Mouse (Mus musculus): ENCODE measurements around the gene Fam129a. TPM values are rescaled to one million over a fixed set of nuclear protein-coding genes. Genes with fewer than 3 reads are reported as not detected.

The Fam129a gene
- total RNA-seq, 1 experiment: 7.5 TPM

DNA sequence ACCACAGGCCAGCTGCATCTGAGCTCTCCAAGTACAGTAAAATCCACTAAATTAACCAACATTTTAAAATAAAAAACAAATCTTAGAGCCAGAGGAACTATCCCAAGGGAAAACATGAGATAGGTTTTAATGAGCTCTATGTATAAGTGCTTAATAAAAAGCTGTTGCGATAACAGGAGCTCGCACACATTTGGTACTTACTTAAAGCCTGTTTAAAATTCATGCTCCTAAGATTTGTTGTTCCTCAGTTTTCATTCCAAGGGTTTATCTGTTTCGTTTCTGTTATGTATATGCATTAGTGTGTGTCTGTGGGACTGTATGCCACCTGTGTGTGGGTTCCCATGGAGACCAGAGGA, 135.4 kb downstream of the Fam129a start:
- no peaks in the 10 kb centered on the region for H3K9me3 ChIP-seq (ENCODE audit: control insufficient read depth, insufficient read depth, low read depth, low read length)
- no peaks in the 10 kb centered on the region for H3K36me3 ChIP-seq (ENCODE audit: control insufficient read depth, insufficient read depth, low read length, poor library complexity, severe bottlenecking)
- H3K9ac ChIP-seq (ENCODE audit: insufficient read depth, low read depth, low read length, poor library complexity, severe bottlenecking): no peak overlapping the region
- no peak overlapping the region for H3K27ac ChIP-seq (ENCODE audit: insufficient read depth, low read depth, low read length, poor library complexity, severe bottlenecking)
- TF ChIP-seq HCFC1 (IDR thresholded peaks at IDR 0.05; ENCODE audit: borderline replicate concordance, insufficient read depth, low read length): no peak
- no peak for TF ChIP-seq ZNF384 (IDR thresholded peaks at IDR 0.05; ENCODE audit: low read depth, low read length)
- TF ChIP-seq CHD2 (IDR thresholded peaks at IDR 0.05; ENCODE audit: low read depth, low read length): no peak
- TF ChIP-seq MAFK (IDR thresholded peaks at IDR 0.05; ENCODE audit: insufficient read depth, low read depth, low read length): no peak
- no peak for TF ChIP-seq ZC3H11A (IDR thresholded peaks at IDR 0.05; ENCODE audit: borderline replicate concordance, low read depth, low read length)
- H3K4me3 ChIP-seq (ENCODE audit: insufficient read depth in 1 of 2, low read depth in 1 of 2, low read length in 2 of 2, poor library complexity in 1 of 2, severe bottlenecking in 1 of 2): no peak overlapping the region
- no peak for DNase-seq (ENCODE audit: low read depth, low spot score)
- in situ Hi-C loops (cut with MboI; ENCODE audit: low sequenced_read_pairs in 2 of 2, unreplicated experiment in 2 of 2): loop anchor here (10.0 kb wide), 3 partner anchors 222 to 262 kb away; no protein-coding TSS in a partner anchor
- no peaks in the 10 kb centered on the region for H3K4me1 ChIP-seq (ENCODE audit: control insufficient read depth in 2 of 2, insufficient read depth in 2 of 2, low read length in 2 of 2, poor library complexity in 1 of 2)

DNA sequence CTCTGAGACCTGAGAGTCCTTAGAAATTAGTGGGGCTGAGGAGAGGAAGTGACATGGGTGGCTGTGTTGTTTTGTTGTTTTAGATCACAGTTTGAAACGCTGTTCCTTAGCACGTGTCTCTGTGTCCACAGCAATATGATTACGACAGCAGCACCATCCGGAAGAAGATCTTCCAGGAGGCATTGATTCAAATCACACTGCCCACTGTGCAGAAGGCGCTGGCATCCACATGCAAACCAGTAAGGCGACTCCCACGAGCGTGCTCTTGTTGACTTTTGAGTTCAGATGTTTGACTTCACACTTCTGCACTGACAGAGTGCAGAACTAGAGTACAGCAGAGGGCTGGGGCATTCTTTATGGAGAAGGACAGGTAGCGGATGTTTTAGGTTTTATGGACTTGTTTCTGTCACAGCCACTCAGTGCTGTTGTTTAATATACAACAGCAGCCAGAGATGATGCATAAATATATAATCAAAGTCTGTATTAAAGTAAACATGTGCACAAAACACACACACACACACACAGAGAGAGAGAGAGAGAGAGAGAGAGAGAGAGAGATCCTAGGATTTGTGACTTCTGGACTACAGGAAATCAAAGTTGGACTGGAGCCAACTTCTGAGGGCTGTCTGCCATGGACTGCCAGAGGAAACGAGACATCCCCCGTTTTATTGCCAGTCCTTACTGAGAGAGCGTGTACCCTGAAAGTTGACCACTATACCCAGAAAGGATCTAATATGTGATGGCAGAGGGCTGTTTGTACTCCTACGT, 138.2 kb downstream of the Fam129a start:
- no peak for DNase-seq (ENCODE audit: low read depth, low spot score)
- H3K9ac ChIP-seq (ENCODE audit: insufficient read depth, low read depth, low read length, poor library complexity, severe bottlenecking): no peak overlapping the region
- no peak overlapping the region for H3K4me3 ChIP-seq (ENCODE audit: insufficient read depth in 1 of 2, low read depth in 1 of 2, low read length in 2 of 2, poor library complexity in 1 of 2, severe bottlenecking in 1 of 2)
- no peaks in the 10 kb centered on the region; the same call in 1 of the 2 replicates for H3K36me3 ChIP-seq (ENCODE audit: control insufficient read depth, insufficient read depth, low read length, poor library complexity, severe bottlenecking)
- no peak overlapping the region for H3K27ac ChIP-seq (ENCODE audit: insufficient read depth, low read depth, low read length, poor library complexity, severe bottlenecking)
- no peaks in the 10 kb centered on the region for H3K9me3 ChIP-seq (ENCODE audit: control insufficient read depth, insufficient read depth, low read depth, low read length)
- H3K4me1 ChIP-seq (ENCODE audit: control insufficient read depth in 2 of 2, insufficient read depth in 2 of 2, low read length in 2 of 2, poor library complexity in 1 of 2): no peaks in the 10 kb centered on the region
- in situ Hi-C loops (cut with MboI; ENCODE audit: low sequenced_read_pairs in 2 of 2, unreplicated experiment in 2 of 2): loop anchor here (10.0 kb wide), 3 partner anchors 224 to 264 kb away; no protein-coding TSS in a partner anchor
- TF ChIP-seq CHD2 (IDR thresholded peaks at IDR 0.05; ENCODE audit: low read depth, low read length) (no peak), ZNF384 (IDR thresholded peaks at IDR 0.05; ENCODE audit: low read depth, low read length) (no peak), ZC3H11A (IDR thresholded peaks at IDR 0.05; ENCODE audit: borderline replicate concordance, low read depth, low read length) (no peak), MAFK (IDR thresholded peaks at IDR 0.05; ENCODE audit: insufficient read depth, low read depth, low read length) (no peak), HCFC1 (IDR thresholded peaks at IDR 0.05; ENCODE audit: borderline replicate concordance, insufficient read depth, low read length) (no peak)

- no peak overlapping the region for H3K4me3 ChIP-seq (ENCODE audit: insufficient read depth in 1 of 2, low read depth in 1 of 2, low read length in 2 of 2, poor library complexity in 1 of 2, severe bottlenecking in 1 of 2)
- in situ Hi-C loops (cut with MboI; ENCODE audit: low sequenced_read_pairs in 2 of 2, unreplicated experiment in 2 of 2): loop anchor here (10.0 kb wide), 3 partner anchors 225 to 265 kb away; no protein-coding TSS in a partner anchor
- no peak overlapping the region for H3K27ac ChIP-seq (ENCODE audit: insufficient read depth, low read depth, low read length, poor library complexity, severe bottlenecking)
- no peak overlapping the region for H3K9ac ChIP-seq (ENCODE audit: insufficient read depth, low read depth, low read length, poor library complexity, severe bottlenecking)
- H3K9me3 ChIP-seq (ENCODE audit: control insufficient read depth, insufficient read depth, low read depth, low read length): no peaks in the 10 kb centered on the region
- no peaks in the 10 kb centered on the region for H3K4me1 ChIP-seq (ENCODE audit: control insufficient read depth in 2 of 2, insufficient read depth in 2 of 2, low read length in 2 of 2, poor library complexity in 1 of 2)
- no peaks in the 10 kb centered on the region; the same call in 1 of the 2 replicates for H3K36me3 ChIP-seq (ENCODE audit: control insufficient read depth, insufficient read depth, low read length, poor library complexity, severe bottlenecking)
- no peak for DNase-seq (ENCODE audit: low read depth, low spot score)
- TF ChIP-seq HCFC1 (IDR thresholded peaks at IDR 0.05; ENCODE audit: borderline replicate concordance, insufficient read depth, low read length): no peak
- no peak for TF ChIP-seq MAFK (IDR thresholded peaks at IDR 0.05; ENCODE audit: insufficient read depth, low read depth, low read length)
- TF ChIP-seq ZNF384 (IDR thresholded peaks at IDR 0.05; ENCODE audit: low read depth, low read length): no peak
- TF ChIP-seq ZC3H11A (IDR thresholded peaks at IDR 0.05; ENCODE audit: borderline replicate concordance, low read depth, low read length): no peak
- no peak for TF ChIP-seq CHD2 (IDR thresholded peaks at IDR 0.05; ENCODE audit: low read depth, low read length)
Observed at GRCm38 (mm10) chr1:151709734-151710022, 138.7 kb downstream of the Fam129a start.

DNA sequence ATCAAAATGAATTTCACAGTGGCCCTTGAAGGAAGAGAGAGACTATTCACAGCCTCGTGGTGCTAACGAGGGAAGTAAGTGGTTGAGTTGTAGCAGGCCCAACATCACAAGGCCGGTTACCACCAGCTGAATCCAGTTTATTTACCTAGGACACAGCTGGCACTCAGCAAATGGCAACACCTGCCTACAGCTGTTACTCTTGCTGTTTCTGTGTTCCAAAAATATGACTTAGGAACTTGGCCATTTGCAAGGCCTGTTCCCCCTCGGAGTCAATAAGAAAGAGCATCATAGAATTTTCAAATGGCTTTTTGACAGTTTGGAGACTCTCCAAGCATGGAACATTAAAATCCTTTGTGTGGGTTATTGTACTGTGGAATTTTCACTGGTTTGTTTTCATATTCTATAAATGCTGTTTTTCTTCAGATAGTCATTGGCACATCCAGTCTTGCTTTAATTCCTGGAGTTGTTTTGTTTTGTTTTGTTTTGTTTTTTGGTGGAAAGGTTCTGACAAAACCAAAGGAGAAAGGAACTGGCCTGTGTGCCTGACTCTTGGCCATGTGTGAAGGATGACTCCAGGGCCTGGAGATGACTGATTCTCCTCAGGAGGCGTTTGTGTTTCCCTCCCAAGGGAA, 139.6 kb downstream of the Fam129a start:
- Histone ChIP-seq H3K36me3 (ENCODE audit: control insufficient read depth, insufficient read depth, low read length, poor library complexity, severe bottlenecking) (no peaks in the 10 kb centered on the region; the same call in 1 of the 2 replicates), H3K4me3 (ENCODE audit: insufficient read depth in 1 of 2, low read depth in 1 of 2, low read length in 2 of 2, poor library complexity in 1 of 2, severe bottlenecking in 1 of 2) (no peak overlapping the region), H3K4me1 (ENCODE audit: control insufficient read depth in 2 of 2, insufficient read depth in 2 of 2, low read length in 2 of 2, poor library complexity in 1 of 2) (no peaks in the 10 kb centered on the region), H3K9ac (ENCODE audit: insufficient read depth, low read depth, low read length, poor library complexity, severe bottlenecking) (no peak overlapping the region), H3K9me3 (ENCODE audit: control insufficient read depth, insufficient read depth, low read depth, low read length) (no peaks in the 10 kb centered on the region), H3K27ac (ENCODE audit: insufficient read depth, low read depth, low read length, poor library complexity, severe bottlenecking) (no peak overlapping the region)
- DNase-seq (ENCODE audit: low read depth, low spot score): no peak
- TF ChIP-seq CHD2 (IDR thresholded peaks at IDR 0.05; ENCODE audit: low read depth, low read length): no peak
- TF ChIP-seq ZC3H11A (IDR thresholded peaks at IDR 0.05; ENCODE audit: borderline replicate concordance, low read depth, low read length): no peak
- no peak for TF ChIP-seq ZNF384 (IDR thresholded peaks at IDR 0.05; ENCODE audit: low read depth, low read length)
- no peak for TF ChIP-seq MAFK (IDR thresholded peaks at IDR 0.05; ENCODE audit: insufficient read depth, low read depth, low read length)
- TF ChIP-seq HCFC1 (IDR thresholded peaks at IDR 0.05; ENCODE audit: borderline replicate concordance, insufficient read depth, low read length): no peak
- in situ Hi-C loops (cut with MboI; ENCODE audit: low sequenced_read_pairs in 2 of 2, unreplicated experiment in 2 of 2): no loop called here
